Mouse (Mus musculus) forebrain, embryonic 10.5 days (tissue): Measurements from ENCODE around the gene Dhx37. TPM values are rescaled to one million over a fixed set of nuclear protein-coding genes. Genes with fewer than 3 reads are reported as not detected.

Experiments used
- DNase-seq: peaks from one replicate; pipeline ENCODE4 v3.0.0-alpha.2; 2017; ENCODE audit warnings: low spot score; ENCODE audit errors: extremely low spot score
- H3K27ac ChIP-seq: fragments of 300-500 bp; sonication (generic); 2 replicates; pipeline ENCODE4 v1.5.1; 2016; ENCODE audit warnings: mild to moderate bottlenecking
- H3K27me3 ChIP-seq: fragments of 300-500 bp; sonication (generic); 2 replicates; pipeline ENCODE4 v1.6.1; 2016; ENCODE audit warnings: mild to moderate bottlenecking; ENCODE audit not compliant: poor library complexity, severe bottlenecking
- H3K36me3 ChIP-seq: fragments of 300-500 bp; sonication (generic); replicated peaks from 2 replicates; pipeline ENCODE4 v1.6.1; 2016; ENCODE audit warnings: mild to moderate bottlenecking, moderate library complexity
- H3K4me1 ChIP-seq: fragments of 300-500 bp; sonication (generic); 2 replicates; pipeline ENCODE4 v1.6.1; 2016
- H3K4me3 ChIP-seq: fragments of 300-500 bp; sonication (generic); 2 replicates; pipeline ENCODE4 v1.5.1; 2016; ENCODE audit warnings: mild to moderate bottlenecking, moderate library complexity
- H3K9me3 ChIP-seq: fragments of 300-500 bp; sonication (generic); 2 replicates; pipeline ENCODE4 v1.6.1; 2016; ENCODE audit warnings: mild to moderate bottlenecking, moderate library complexity
- WGBS: fragments of 180-500 bp; shearing (Covaris S2); methylation state at CpG from one replicate; pipeline ENCODE4 v1.1.7; 2016; 5-methylcytosine and 5-hydroxymethylcytosine counted together
- polyA plus RNA-seq: library from polyadenylated mRNA; unstranded; fragments of >200 nt; fragmentation: Nextera tagmentation; extraction: Ambion mirVana; gene quantifications from 2 replicates; pipeline ENCODE4 v1.2.1, GENCODE M21; 2016

The Dhx37 gene
- polyA plus RNA-seq, 1 experiment from 2014 or later, result 21.4 TPM

- Histone ChIP-seq H3K4me3 (no peak overlapping the region), H3K27ac (0 out of 2 replicates have a peak overlapping the region, but pooled peaks have one; percentile 86), H3K27me3 (no peaks in the 10 kb centered on the region), H3K4me1 (peaks cover 10% of the 10 kb centered on the region), H3K36me3 (no peaks in the 10 kb centered on the region), H3K9me3 (no peaks in the 10 kb centered on the region)
- no peak for DNase-seq
- 89% methylated on average over 14 of the region's 14 CpGs for WGBS
Observed at GRCm38 (mm10) chr5:125467261-125467660, 33.3 kb upstream of the Dhx37 start.

- no peak for DNase-seq
- Histone ChIP-seq H3K9me3 (no peaks in the 10 kb centered on the region), H3K27ac (peak overlapping the region; percentile 86), H3K27me3 (no peaks in the 10 kb centered on the region), H3K36me3 (no peaks in the 10 kb centered on the region), H3K4me1 (peaks cover 10% of the 10 kb centered on the region), H3K4me3 (peak overlapping the region; percentile 47; the same call in 1 of the 2 replicates)
- WGBS, result 90% methylated on average over 5 of the region's 5 CpGs
Observed at GRCm38 (mm10) chr5:125466483-125466882, 32.6 kb upstream of the Dhx37 start.

- no peaks in the 10 kb centered on the region for H3K36me3 ChIP-seq
- no peaks in the 10 kb centered on the region for H3K9me3 ChIP-seq
- H3K4me1 ChIP-seq, result peaks cover 10% of the 10 kb centered on the region
- DNase-seq, result peak; percentile 97
- peak overlapping the region; percentile 86 for H3K27ac ChIP-seq
- no peaks in the 10 kb centered on the region for H3K27me3 ChIP-seq
- peak overlapping the region; percentile 47 for H3K4me3 ChIP-seq
- under 1% methylated on average over 25 of the region's 25 CpGs for WGBS
Observed at GRCm38 (mm10) chr5:125465701-125466106, 31.8 kb upstream of the Dhx37 start.

DNA sequence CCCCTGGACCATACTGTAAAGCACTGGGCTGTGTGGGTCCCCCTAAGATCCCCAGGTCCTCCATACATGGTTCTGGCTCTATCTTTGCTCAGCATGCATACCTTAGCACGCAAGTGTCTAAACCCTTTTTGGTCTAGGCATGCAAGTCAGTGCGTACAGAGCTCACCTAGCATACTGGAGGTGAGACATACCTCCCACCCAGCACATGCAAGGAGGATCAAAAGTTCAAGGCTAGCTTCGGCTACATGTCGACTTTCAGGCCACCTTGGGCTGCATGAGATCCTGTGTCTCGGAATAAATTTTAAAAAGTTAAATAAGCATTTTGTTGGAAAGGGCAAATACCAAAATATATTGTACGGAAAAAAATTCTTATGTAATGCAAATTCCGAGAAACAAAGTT, 31.3 kb upstream of the Dhx37 start:
- no peak for DNase-seq
- H3K27ac ChIP-seq, result peak overlapping the region; percentile 81
- H3K4me1 ChIP-seq, result peaks cover 10% of the 10 kb centered on the region
- no peaks in the 10 kb centered on the region for H3K27me3 ChIP-seq
- peak overlapping the region; percentile 47 for H3K4me3 ChIP-seq
- H3K36me3 ChIP-seq, result no peaks in the 10 kb centered on the region
- no peaks in the 10 kb centered on the region for H3K9me3 ChIP-seq
- 44% methylated on average over 7 of the region's 7 CpGs for WGBS

- 66% methylated on average over 10 of the region's 10 CpGs for WGBS
- Histone ChIP-seq H3K4me3 (no peak overlapping the region), H3K4me1 (peaks cover 10% of the 10 kb centered on the region), H3K9me3 (no peaks in the 10 kb centered on the region), H3K27ac (no peak overlapping the region), H3K27me3 (no peaks in the 10 kb centered on the region), H3K36me3 (peaks cover 17% of the 10 kb centered on the region)
- no peak for DNase-seq
Observed at GRCm38 (mm10) chr5:125461868-125462445, 28.0 kb upstream of the Dhx37 start.

GRCm38 (mm10) chr5:125460574-125460973, 26.7 kb upstream of the Dhx37 start:
- no peak overlapping the region for H3K27ac ChIP-seq
- peaks cover 6% of the 10 kb centered on the region for H3K4me1 ChIP-seq
- 90% methylated on average over 3 of the region's 3 CpGs for WGBS
- no peak overlapping the region for H3K4me3 ChIP-seq
- no peaks in the 10 kb centered on the region for H3K9me3 ChIP-seq
- H3K27me3 ChIP-seq, result no peaks in the 10 kb centered on the region
- DNase-seq, result no peak
- peaks cover 31% of the 10 kb centered on the region for H3K36me3 ChIP-seq

- Histone ChIP-seq H3K27ac (no peak overlapping the region), H3K36me3 (peaks cover 62% of the 10 kb centered on the region), H3K4me1 (no peaks in the 10 kb centered on the region), H3K4me3 (no peak overlapping the region), H3K27me3 (no peaks in the 10 kb centered on the region), H3K9me3 (no peaks in the 10 kb centered on the region)
- 92% methylated on average over 6 of the region's 6 CpGs for WGBS
- no peak for DNase-seq
Observed at GRCm38 (mm10) chr5:125457538-125457937, 23.6 kb upstream of the Dhx37 start.

DNA sequence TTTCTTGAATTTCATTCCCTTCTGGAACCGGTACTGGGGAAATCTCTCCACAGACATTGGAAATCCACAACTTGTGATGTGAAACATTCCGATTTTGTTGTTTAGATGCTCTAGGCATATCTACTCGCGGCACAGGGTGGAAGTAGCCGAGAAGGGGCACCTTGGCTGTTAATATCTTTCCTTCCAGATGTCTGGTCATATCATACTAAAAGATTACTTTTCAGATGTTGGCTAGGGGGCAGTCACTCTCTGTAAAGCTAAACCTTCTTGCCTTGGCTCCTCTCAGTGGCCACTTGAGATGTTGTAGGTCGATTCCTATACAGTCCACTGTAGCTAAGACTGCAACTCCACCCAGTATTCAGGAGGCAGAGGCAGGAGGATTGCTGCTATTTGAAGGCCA, 22.2 kb upstream of the Dhx37 start:
- Histone ChIP-seq H3K4me1 (no peaks in the 10 kb centered on the region), H3K36me3 (peaks cover 75% of the 10 kb centered on the region), H3K4me3 (no peak overlapping the region), H3K27me3 (no peaks in the 10 kb centered on the region), H3K27ac (no peak overlapping the region), H3K9me3 (no peaks in the 10 kb centered on the region)
- WGBS, result 90% methylated on average over 6 of the region's 6 CpGs
- DNase-seq, result no peak

DNA sequence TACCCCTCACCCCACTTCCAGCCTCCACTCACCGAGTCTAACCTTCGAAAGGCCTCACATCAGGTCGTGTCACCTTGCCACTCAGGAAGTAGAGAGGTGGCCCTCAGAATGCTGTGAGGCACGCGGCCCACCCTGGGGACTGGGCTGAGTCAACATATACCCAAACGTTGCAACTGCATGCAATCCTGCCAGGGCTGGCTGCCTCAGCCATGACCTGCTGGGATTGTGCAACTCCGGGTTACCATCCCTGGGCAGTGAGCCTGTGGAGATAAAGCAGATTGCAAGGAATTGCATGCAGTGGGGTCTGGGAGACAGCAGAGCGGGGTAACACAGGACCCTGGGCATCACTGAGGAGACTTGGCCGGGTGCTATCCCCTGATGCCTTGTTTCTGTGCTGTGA, 18.7 kb upstream of the Dhx37 start:
- Histone ChIP-seq H3K4me3 (no peak overlapping the region), H3K27me3 (no peaks in the 10 kb centered on the region), H3K27ac (no peak overlapping the region), H3K4me1 (no peaks in the 10 kb centered on the region), H3K9me3 (no peaks in the 10 kb centered on the region), H3K36me3 (peaks cover 86% of the 10 kb centered on the region)
- DNase-seq, result no peak
- 94% methylated on average over 9 of the region's 9 CpGs for WGBS

DNA sequence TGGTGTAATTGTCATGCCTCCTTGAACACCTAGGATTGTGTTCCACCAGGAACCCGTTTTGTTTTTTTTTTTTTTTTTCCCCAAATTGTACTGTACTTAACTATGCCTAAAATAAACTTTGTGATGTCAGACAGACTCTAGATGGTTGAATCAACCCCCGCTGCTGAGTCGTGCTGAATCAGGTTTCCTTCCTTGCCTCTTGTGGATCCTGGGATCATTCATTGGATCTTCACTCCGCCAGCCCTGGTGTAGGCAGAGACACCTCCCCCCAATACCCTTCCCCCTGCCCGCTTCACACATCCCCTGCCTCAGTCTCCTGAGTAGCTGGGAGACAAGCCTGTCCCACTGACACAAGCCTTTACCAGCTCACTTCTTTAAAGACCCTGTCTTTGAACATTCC, 15.4 kb upstream of the Dhx37 start:
- Histone ChIP-seq H3K36me3 (peaks cover 82% of the 10 kb centered on the region), H3K4me3 (no peak overlapping the region), H3K27ac (no peak overlapping the region), H3K9me3 (no peaks in the 10 kb centered on the region), H3K4me1 (0 out of 2 replicates have a peak, but pooled peaks cover 7% of the 10 kb centered on the region), H3K27me3 (no peaks in the 10 kb centered on the region)
- 84% methylated on average over 5 of the region's 5 CpGs for WGBS
- no peak for DNase-seq

DNA sequence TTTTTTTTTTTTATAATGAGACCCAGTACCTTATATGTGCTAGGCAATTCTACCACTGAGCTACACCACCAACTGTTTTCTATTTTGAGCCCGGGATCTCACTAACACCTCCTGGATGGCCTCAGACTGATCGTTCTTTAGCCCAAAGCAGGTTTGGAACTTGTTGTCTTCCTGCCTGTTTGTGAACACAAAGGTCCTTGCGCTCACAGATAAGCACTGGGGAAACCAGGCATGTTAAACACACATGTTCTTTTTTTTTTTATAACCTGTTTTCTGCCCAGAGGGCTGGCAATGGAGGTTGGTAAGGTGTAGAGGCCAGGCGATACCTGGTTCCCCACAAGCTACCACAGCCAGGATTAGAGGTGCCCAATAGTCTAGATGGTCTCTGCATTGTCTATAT, 14.7 kb upstream of the Dhx37 start:
- no peaks in the 10 kb centered on the region; the same call in 1 of the 2 replicates for H3K9me3 ChIP-seq
- H3K4me1 ChIP-seq, result peaks cover 11% of the 10 kb centered on the region; the same call in 1 of the 2 replicates
- no peaks in the 10 kb centered on the region for H3K27me3 ChIP-seq
- no peak for DNase-seq
- H3K27ac ChIP-seq, result no peak overlapping the region
- WGBS, result 93% methylated on average over 4 of the region's 4 CpGs
- peaks cover 82% of the 10 kb centered on the region for H3K36me3 ChIP-seq
- H3K4me3 ChIP-seq, result no peak overlapping the region

DNA sequence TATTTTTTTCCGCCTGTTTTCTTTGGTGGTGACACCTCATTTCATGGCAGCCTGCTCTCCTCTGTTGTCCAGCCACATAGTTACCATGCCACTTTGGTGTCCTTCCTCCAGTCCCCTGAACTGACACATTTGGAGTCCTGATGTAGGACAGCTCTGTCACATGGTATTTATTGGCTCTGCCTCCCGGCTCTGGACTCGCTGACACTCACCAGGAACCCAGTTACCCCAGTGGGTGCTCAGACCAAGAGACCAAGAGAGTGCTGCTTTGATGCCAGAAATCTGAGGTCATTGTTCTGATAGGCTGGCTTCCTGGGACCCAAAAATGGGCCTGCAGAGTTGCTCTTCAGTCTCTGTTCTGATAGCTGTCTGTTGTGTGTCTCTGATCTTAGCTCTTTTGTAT, 14.1 kb upstream of the Dhx37 start:
- Histone ChIP-seq H3K4me1 (peaks cover 15% of the 10 kb centered on the region), H3K36me3 (peaks cover 81% of the 10 kb centered on the region), H3K27ac (no peak overlapping the region), H3K9me3 (no peaks in the 10 kb centered on the region; the same call in 1 of the 2 replicates), H3K27me3 (no peaks in the 10 kb centered on the region), H3K4me3 (no peak overlapping the region)
- no peak for DNase-seq
- 88% methylated on average over 3 of the region's 3 CpGs for WGBS

DNA sequence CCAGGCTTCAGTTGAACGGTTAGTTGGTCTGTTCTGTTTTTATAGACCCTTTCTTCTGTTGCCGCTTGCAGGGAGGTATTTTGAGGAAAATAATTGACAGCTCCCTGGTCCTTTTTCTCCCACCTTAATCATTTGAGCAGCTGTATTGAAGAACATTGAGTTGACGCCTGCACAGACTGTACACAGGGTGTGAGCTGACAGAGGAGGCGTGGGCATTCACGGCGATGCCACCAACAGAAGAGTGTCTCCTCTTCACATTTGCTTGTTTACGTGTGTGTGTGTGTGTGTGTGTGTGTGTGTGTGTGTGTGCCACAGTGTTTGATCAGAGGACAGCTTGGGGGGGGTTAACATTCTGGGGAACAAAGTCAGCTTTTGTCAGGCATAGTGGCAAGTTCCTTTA, 12.4 kb upstream of the Dhx37 start:
- Histone ChIP-seq H3K27ac (no peak overlapping the region), H3K4me3 (no peak overlapping the region), H3K27me3 (no peaks in the 10 kb centered on the region), H3K9me3 (no peaks in the 10 kb centered on the region; the same call in 1 of the 2 replicates), H3K36me3 (peaks cover 64% of the 10 kb centered on the region), H3K4me1 (peaks cover 25% of the 10 kb centered on the region)
- DNase-seq, result no peak
- WGBS, result 91% methylated on average over 7 of the region's 7 CpGs

DNA sequence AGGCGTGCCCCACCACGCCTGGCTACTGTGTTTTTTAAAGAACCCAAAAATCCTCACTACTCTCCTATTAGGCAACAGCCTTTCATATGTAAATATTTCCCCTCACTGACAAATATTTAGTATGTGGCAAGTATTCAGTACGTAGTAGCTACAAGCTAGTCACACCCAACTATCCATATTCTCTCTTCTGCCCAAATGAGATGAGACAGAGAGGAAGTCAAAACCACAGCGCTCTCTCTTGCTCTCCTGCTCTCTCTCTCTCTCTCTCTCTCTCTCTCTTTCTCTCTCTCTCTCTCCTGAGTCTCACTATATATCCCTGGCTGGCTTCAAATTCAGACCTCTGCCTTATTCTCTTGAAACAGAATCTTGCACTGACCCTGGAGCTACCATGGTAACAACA, 10.6 kb upstream of the Dhx37 start:
- Histone ChIP-seq H3K4me3 (no peak overlapping the region), H3K4me1 (peaks cover 33% of the 10 kb centered on the region), H3K27ac (no peak overlapping the region), H3K9me3 (no peaks in the 10 kb centered on the region; the same call in 1 of the 2 replicates), H3K36me3 (peaks cover 55% of the 10 kb centered on the region), H3K27me3 (no peaks in the 10 kb centered on the region)
- DNase-seq, result no peak
- 95% methylated on average over 4 of the region's 4 CpGs for WGBS
